Mouse (Mus musculus) adrenal gland, postnatal 14 days (tissue): Measurements from ENCODE around the gene Gstm4. TPM values are rescaled to one million over a fixed set of nuclear protein-coding genes. Genes with fewer than 3 reads are reported as not detected.
"Not testable (repeated sequence)": the region's sequence is repeated elsewhere in the genome, so short reads cannot be mapped to it uniquely, and the experiment has no call there.

Experiments
- DNase-seq: peaks from one replicate; pipeline ENCODE4 v3.0.0; 2021; ENCODE audit warnings: mixed read lengths
- total RNA-seq: library from RNA; stranded (reverse); gene quantifications from 2 replicates; pipeline ENCODE4 v1.2.3, GENCODE M21; 2021

Gstm4 gene
- total RNA-seq, 1 experiment from 2014 or later, result 12.3 TPM

- peak; percentile 20 for DNase-seq
These were observed 26.4 kb downstream of the Gstm4 start for GRCm38 (mm10) chr3:108018190-108018820.

GRCm38 (mm10) chr3:108017473-108018189 is 27.1 kb downstream of the Gstm4 start, which contains the start of gene Gstm1:
TSS of gene Gstm1 (minus strand) at chr3:108017973.
- peak; percentile 96 for DNase-seq

- DNase-seq, result not testable (repeated sequence)
These were observed 28.2 kb downstream of the Gstm4 start for GRCm38 (mm10) chr3:108016468-108016867.

GRCm38 (mm10) chr3:108014974-108015346 is 29.7 kb downstream of the Gstm4 start:
- no peak for DNase-seq

GRCm38 (mm10) chr3:108014098-108014973 is 30.4 kb downstream of the Gstm4 start:
- DNase-seq, result no peak

- DNase-seq, result peak; percentile 73
These were observed 31.3 kb downstream of the Gstm4 start for GRCm38 (mm10) chr3:108013331-108013871.

GRCm38 (mm10) chr3:108011558-108011957 is 33.1 kb downstream of the Gstm4 start:
- no peak for DNase-seq

- peak; percentile 70 for DNase-seq
These were observed 34.4 kb downstream of the Gstm4 start for GRCm38 (mm10) chr3:108010286-108010685.

- DNase-seq, result no peak
These were observed 42.7 kb downstream of the Gstm4 start for GRCm38 (mm10) chr3:108002021-108002420.

GRCm38 (mm10) chr3:107999491-107999890 is 45.2 kb downstream of the Gstm4 start:
- no peak for DNase-seq

- no peak for DNase-seq
These were observed 46.1 kb downstream of the Gstm4 start for GRCm38 (mm10) chr3:107998591-107998990.

GRCm38 (mm10) chr3:107996576-107996975 is 48.1 kb downstream of the Gstm4 start:
- no peak for DNase-seq

- not testable (repeated sequence) for DNase-seq
These were observed 48.7 kb downstream of the Gstm4 start for GRCm38 (mm10) chr3:107995974-107996373.

Other genes starting within 250 kb of the Gstm4 start
- not detected in 2 replicates for gene Eps8l3, start 167.7 kb downstream of the Gstm4 start, total RNA-seq
- gene Gstm5, start 149.1 kb downstream of the Gstm4 start, total RNA-seq, result 28.2 and 30.2 TPM in 2 replicates
- 52.8 and 70.5 TPM in 2 replicates for gene Gstm7, start 113.1 kb downstream of the Gstm4 start, total RNA-seq
- gene Gstm6, start 101.1 kb downstream of the Gstm4 start, total RNA-seq, result 3.3 and 5.9 TPM in 2 replicates
- 2.1 TPM in 1 of 2 replicates, not detected in the other for gene Gstm3, start 75.6 kb downstream of the Gstm4 start, total RNA-seq
- gene Gstm2, start 58.4 kb downstream of the Gstm4 start, total RNA-seq, result 109 and 111 TPM in 2 replicates
- gene Gstm1, start 26.9 kb downstream of the Gstm4 start, total RNA-seq, result 145 and 158 TPM in 2 replicates
- gene Ampd2, start 41.8 kb upstream of the Gstm4 start, total RNA-seq, result 117 and 124 TPM in 2 replicates
- 9.8 and 12.6 TPM in 2 replicates for gene Gnat2, start 47.9 kb upstream of the Gstm4 start, total RNA-seq
- gene Gnai3, start 101.3 kb upstream of the Gstm4 start, total RNA-seq, result 134 and 140 TPM in 2 replicates
- 0.23 TPM in 1 of 2 replicates, not detected in the other for gene Gpr61, start 110.0 kb upstream of the Gstm4 start, total RNA-seq
- 19.3 and 19.5 TPM in 2 replicates for gene Amigo1, start 141.4 kb upstream of the Gstm4 start, total RNA-seq
- gene Cyb561d1, start 156.3 kb upstream of the Gstm4 start, total RNA-seq, result 5.7 and 9.6 TPM in 2 replicates
- gene Atxn7l2, start 166.0 kb upstream of the Gstm4 start, total RNA-seq, result 8.1 and 10.2 TPM in 2 replicates
- 0.15 and 0.22 TPM in 2 replicates for gene Sypl2, start 181.8 kb upstream of the Gstm4 start, total RNA-seq
- gene Psma5, start 212.0 kb upstream of the Gstm4 start, total RNA-seq, result 83.9 and 86.4 TPM in 2 replicates
- 42.0 and 45.7 TPM in 2 replicates for gene Sort1, start 239.2 kb upstream of the Gstm4 start, total RNA-seq